Mouse (Mus musculus) right cerebral cortex, postnatal 14 days (tissue): ENCODE measurements at regions not wholly inside any gene's neighbourhood (a gene's known extent, or its start where the extent isn't known, plus 50 kb on each side); places are given as distances from the start of the nearest gene placed in this dataset.

Source experiments
- DNase-seq: peaks from one replicate; pipeline ENCODE4 v3.0.0; 2022

DNA sequence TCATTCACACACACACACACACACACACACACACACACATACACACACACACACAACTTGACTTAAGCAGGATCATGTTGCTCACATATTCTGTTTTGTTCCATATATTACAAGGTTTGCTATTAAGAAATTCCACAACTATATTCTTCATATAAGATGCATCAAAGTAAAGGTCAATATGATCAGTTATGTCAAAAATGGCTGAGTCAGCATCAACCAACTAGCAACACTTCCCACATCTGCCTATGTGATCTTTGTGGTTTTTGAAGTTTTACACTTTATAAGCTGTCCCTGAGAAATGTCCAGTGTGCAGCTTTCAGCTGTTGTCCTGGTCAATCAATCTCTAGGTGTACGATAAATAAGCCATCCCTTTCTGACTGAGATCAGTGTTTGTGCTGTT, 1339.3 kb upstream of the Dsel start:
- no peak for DNase-seq

DNA sequence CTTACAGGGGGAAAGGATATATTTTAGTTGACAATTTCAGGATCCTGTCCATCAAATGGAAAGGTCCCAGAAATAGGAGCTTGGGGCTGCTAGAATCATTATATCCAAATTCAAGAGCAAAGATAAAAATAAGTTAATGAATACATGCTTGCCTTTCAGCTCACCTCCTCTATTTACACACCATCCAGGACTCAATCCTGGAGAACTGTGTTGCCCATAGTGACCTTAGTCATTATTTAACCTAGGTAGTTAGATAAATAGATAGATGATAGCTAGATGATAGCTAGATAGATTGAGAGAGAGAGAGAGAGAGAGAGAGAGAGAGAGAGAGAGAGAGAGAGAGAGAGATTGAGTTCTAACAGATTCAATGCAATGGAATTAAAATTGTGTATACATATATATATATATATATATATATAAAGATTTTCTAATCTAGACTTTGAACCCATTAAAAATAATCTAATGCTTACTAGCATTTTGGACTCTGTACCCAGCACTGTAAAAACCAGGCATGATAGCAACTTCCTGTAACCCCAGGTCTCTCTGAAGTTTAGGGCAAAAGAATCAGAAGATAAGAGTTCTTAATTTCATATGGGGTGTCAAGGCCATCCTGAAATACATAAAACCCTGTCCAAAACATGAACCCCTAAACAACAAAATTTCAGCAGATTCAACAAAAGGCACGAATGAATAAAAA, 1329.5 kb upstream of the Dsel start:
- no peak for DNase-seq

DNA sequence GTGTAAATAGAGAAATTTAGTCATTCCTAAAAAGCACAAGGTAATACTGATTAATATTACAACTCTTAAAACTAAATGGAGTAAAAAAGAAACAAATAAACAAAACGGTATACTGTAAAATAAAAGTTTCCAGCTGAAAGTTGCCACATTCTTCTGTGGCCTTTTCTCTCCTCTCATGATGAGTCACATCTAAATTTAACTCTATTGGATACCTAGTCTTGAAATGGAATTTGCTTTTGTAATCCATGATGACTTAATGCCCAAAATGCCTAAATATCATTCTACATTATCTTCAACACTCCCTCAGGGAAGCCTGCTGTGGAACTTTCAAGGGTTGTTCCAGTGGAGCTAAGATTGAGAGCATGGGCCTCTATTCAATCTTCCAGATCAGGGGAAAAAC, 1298.5 kb upstream of the Dsel start:
- DNase-seq: no peak
